12 mouse cellular contexts compared by ENCODE assay signal in the genomic region with DNA sequence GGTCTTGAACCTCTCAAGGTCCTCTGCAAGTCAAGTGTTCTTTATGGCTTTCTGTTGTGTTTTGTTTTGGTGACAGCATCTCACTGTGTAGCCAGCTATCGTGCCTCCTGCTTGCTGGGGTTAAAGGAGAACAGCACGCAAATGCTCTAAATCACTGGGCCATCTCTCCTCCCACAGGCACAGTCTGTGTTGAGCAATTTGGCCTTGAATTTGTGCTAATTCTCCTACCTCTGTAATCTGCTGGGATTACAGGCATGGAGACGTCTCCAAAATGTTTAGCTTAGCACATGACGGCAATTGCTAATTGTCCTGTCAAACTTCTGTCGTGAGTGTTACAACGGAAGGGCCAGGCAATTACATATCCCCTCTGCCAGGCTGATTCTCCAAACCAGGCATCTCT. TPM values are rescaled to one million over a fixed set of nuclear protein-coding genes. Genes with fewer than 3 reads are reported as not detected.
A peak's percentile ranks its signal among the peaks of the same experiment; 100 is the strongest.
DNase-seq lines count a peak whose midpoint lies in the region; ATAC-seq and TF ChIP-seq lines count a peak whose summit lies in the region.
"Had no signal": no experiment of that assay in that cellular context is flagged by ENCODE, and none has a peak within 500 bp of the region (broad histone marks: within the 10 kb centered on the region; RNA-seq: fewer than 3 reads in every experiment).

No protein-coding gene starts in this region.

- dilution Hi-C loops in CH12.LX (cut with MboI; ENCODE audit: extremely low pct_ligation_motif_present, extremely low pct_unique_long_range_greater_than_20kb, low sequenced_read_pairs), result no loop called here

- no peak overlapping the region for H3K9ac ChIP-seq in hindbrain, postnatal 0 days (replicated peaks; ENCODE audit: low read length)
- H3K9ac ChIP-seq in CH12.LX (ENCODE audit: insufficient read depth, low read depth), result peak overlapping the region; percentile 95
- H3K9ac ChIP-seq in intestine, embryonic 16.5 days (ENCODE audit: low read depth, low read length), result peak overlapping the region; percentile 80; the same call in 1 of the 2 replicates

- H3K9me3 ChIP-seq in erythroblast, embryonic 14.5 days (ENCODE audit: control insufficient read depth, low read length), result no peaks in the 10 kb centered on the region
- H3K9me3 ChIP-seq in hindbrain, postnatal 0 days (ENCODE audit: low read length), result no peaks in the 10 kb centered on the region
- no peaks in the 10 kb centered on the region for H3K9me3 ChIP-seq in hindbrain, embryonic 10.5 days
- H3K9me3 ChIP-seq in CH12.LX (replicated peaks; ENCODE audit: low read length), result no peaks in the 10 kb centered on the region
- no peaks in the 10 kb centered on the region for H3K9me3 ChIP-seq in intestine, embryonic 16.5 days (ENCODE audit: control insufficient read depth, low read length)
- H3K9me3 ChIP-seq: midbrain, embryonic 12.5 days; neural tube, embryonic 13.5 days had no signal

- H3K4me2 ChIP-seq in hindbrain, postnatal 0 days (ENCODE audit: low read depth, low read length), result peak overlapping the region; percentile 95
- peak overlapping the region; percentile 78 for H3K4me2 ChIP-seq in CH12.LX (ENCODE audit: insufficient read depth, low read depth, poor library complexity, severe bottlenecking)
- no peak overlapping the region for H3K4me2 ChIP-seq in intestine, embryonic 16.5 days (ENCODE audit: low read depth, low read length)

- ATAC-seq in erythroblast, adult 5-6 weeks (replicated peaks; ENCODE audit: low FRiP score, poor library complexity, severe bottlenecking), result no peak
- ATAC-seq in hindbrain, postnatal 0 days, result no peak
- no peak for ATAC-seq in intestine, embryonic 16.5 days

- no peak overlapping the region for H3K27ac ChIP-seq in hindbrain, postnatal 0 days
- H3K27ac ChIP-seq in hindbrain, embryonic 10.5 days, result no peak overlapping the region
- peak overlapping the region; percentile 23; the same call in 1 of the 2 replicates for H3K27ac ChIP-seq in CH12.LX (ENCODE audit: insufficient read depth, low read depth)
- H3K27ac ChIP-seq in intestine, embryonic 16.5 days (ENCODE audit: low read length), result 0 out of 2 replicates have a peak overlapping the region, but pooled peaks have one; percentile 96
- H3K27ac ChIP-seq: midbrain, embryonic 12.5 days; neural tube, embryonic 13.5 days had no signal

- H3K27me3 ChIP-seq in erythroblast, embryonic 14.5 days (ENCODE audit: control insufficient read depth), result no peaks in the 10 kb centered on the region
- H3K27me3 ChIP-seq in hindbrain, postnatal 0 days (ENCODE audit: insufficient read depth, low read length), result no peaks in the 10 kb centered on the region
- H3K27me3 ChIP-seq in hindbrain, embryonic 10.5 days (ENCODE audit: insufficient read depth, poor library complexity, severe bottlenecking), result no peaks in the 10 kb centered on the region
- H3K27me3 ChIP-seq in CH12.LX (replicated peaks), result no peaks in the 10 kb centered on the region
- H3K27me3 ChIP-seq in intestine, embryonic 16.5 days (replicated peaks; ENCODE audit: control insufficient read depth, insufficient read depth, low read length), result no peaks in the 10 kb centered on the region

- H3K4me3 ChIP-seq in erythroblast, embryonic 14.5 days (replicated peaks), result peak overlapping the region; percentile 83
- H3K4me3 ChIP-seq in hindbrain, postnatal 0 days (ENCODE audit: low read length), result no peak overlapping the region
- H3K4me3 ChIP-seq in hindbrain, embryonic 10.5 days, result no peak overlapping the region
- peak overlapping the region; percentile 60 to 98 (median 75) for H3K4me3 ChIP-seq in CH12.LX (replicated peaks in 1 of 3; ENCODE audit: low read depth in 2 of 3, low read length in 2 of 3, poor library complexity in 1 of 3)
- H3K4me3 ChIP-seq in intestine, embryonic 16.5 days (ENCODE audit: low read length), result no peak overlapping the region

- peaks cover 44% of the 10 kb centered on the region for H3K79me2 ChIP-seq in CH12.LX (replicated peaks; ENCODE audit: control insufficient read depth, extremely low read depth, insufficient read depth, poor library complexity, severe bottlenecking)

- DNase-seq in hindbrain, postnatal 0 days (ENCODE audit: low spot score), result no peak
- no peak for DNase-seq in hindbrain, embryonic 10.5 days (ENCODE audit: low spot score)
- no peak for DNase-seq in CH12.LX (ENCODE audit: extremely low read depth)
- no peak for DNase-seq in c-Kit-positive CD71-positive TER-119-positive erythroid progenitor cells, embryonic 14.5 days (ENCODE audit: low spot score)
- DNase-seq in spleen, postnatal 10 days (ENCODE audit: low spot score in 2 of 2), result no peak
- DNase-seq: gastrocnemius, postnatal 14 days; kidney, postnatal 10 days had no signal

- 65% methylated on average over 6 of the region's 6 CpGs for WGBS in hindbrain, postnatal 0 days
- WGBS in hindbrain, embryonic 10.5 days, result 89% methylated on average over 6 of the region's 6 CpGs
- 66% methylated on average over 6 of the region's 6 CpGs for WGBS in intestine, embryonic 16.5 days

- TF ChIP-seq RAD21 in CH12.LX (IDR thresholded peaks at IDR 0.05; ENCODE audit: low read depth, low read length), result no peak

- peaks cover 52% of the 10 kb centered on the region for H3K4me1 ChIP-seq in erythroblast, embryonic 14.5 days (ENCODE audit: control insufficient read depth)
- H3K4me1 ChIP-seq in hindbrain, postnatal 0 days (ENCODE audit: insufficient read depth, low read length), result peaks cover 6% of the 10 kb centered on the region; the same call in 1 of the 2 replicates
- H3K4me1 ChIP-seq in hindbrain, embryonic 10.5 days (replicated peaks), result peaks cover 28% of the 10 kb centered on the region
- peaks cover 33 to 86% of the 10 kb centered on the region in 2 experiments for H3K4me1 ChIP-seq in CH12.LX (ENCODE audit: control insufficient read depth in 1 of 2, insufficient read depth in 2 of 2)
- peaks cover 15% of the 10 kb centered on the region for H3K4me1 ChIP-seq in intestine, embryonic 16.5 days (ENCODE audit: control insufficient read depth, insufficient read depth, low read length)

- in situ Hi-C loops in CH12.LX (cut with MboI; ENCODE audit: low pct_ligation_motif_present, low pct_unique_long_range_greater_than_20kb, low sequenced_read_pairs), result loop anchor here (25.0 kb wide), 1 partner anchor 401 kb away; a partner anchor contains a TSS

- TF ChIP-seq EP300 in CH12.LX (IDR thresholded peaks at IDR 0.05; ENCODE audit: low read length), result no peak

- no peak; the same call in 1 of the 2 replicates for TF ChIP-seq POLR2A in CH12.LX (IDR thresholded peaks at IDR 0.05; ENCODE audit: low read depth, low read length)

- TF ChIP-seq CTCF in hindbrain, postnatal 0 days (IDR thresholded peaks at IDR 0.05; ENCODE audit: low read depth), result no peak
- TF ChIP-seq CTCF in CH12.LX (conservative IDR thresholded peaks at IDR 0.05 in 1 of 2, IDR thresholded peaks at IDR 0.05 in 1 of 2; ENCODE audit: low read depth in 2 of 2, low read length in 2 of 2), result no peak

- H3K36me3 ChIP-seq in erythroblast, embryonic 14.5 days (ENCODE audit: control insufficient read depth), result peaks cover 73% of the 10 kb centered on the region
- H3K36me3 ChIP-seq in hindbrain, postnatal 0 days (ENCODE audit: insufficient read depth, low read length), result peaks cover 37% of the 10 kb centered on the region
- H3K36me3 ChIP-seq in hindbrain, embryonic 10.5 days, result peaks cover 53% of the 10 kb centered on the region
- H3K36me3 ChIP-seq in CH12.LX (replicated peaks in 1 of 2; ENCODE audit: control insufficient read depth in 1 of 2, insufficient read depth in 1 of 2, low read length in 1 of 2), result peaks cover 70 to 82% of the 10 kb centered on the region in 2 experiments
- H3K36me3 ChIP-seq in intestine, embryonic 16.5 days (ENCODE audit: control insufficient read depth, insufficient read depth, low read length), result peaks cover 12% of the 10 kb centered on the region

RNA-seq across cellular contexts. Expression of a gene that starts 1.6 kb away (rescaled TPM):
- polyA plus RNA-seq in erythroblast, embryonic 14.5 days (2012), result 3.6 and 4.8 TPM in 2 replicates
- 13.0 and 26.1 TPM in 2 replicates for total RNA-seq in erythroblast, adult 5-6 weeks (2015; ENCODE audit: low replicate concordance)
- 10.3 and 11.9 TPM in 2 replicates for total RNA-seq in erythroblast, adult 5-6 weeks (2017; ENCODE audit: low replicate concordance)
- total RNA-seq in hindbrain, postnatal 0 days (2014; rRNA removed), result 13.2 and 16.7 TPM in 2 replicates
- 19.2 and 22.7 TPM in 2 replicates for polyA plus RNA-seq in hindbrain, postnatal 0 days (2015; fragmentation: Nextera tagmentation; extraction: Ambion mirVana)
- polyA plus RNA-seq in hindbrain, embryonic 10.5 days (2016; fragmentation: Nextera tagmentation; extraction: Ambion mirVana), result 16.3 and 20.6 TPM in 2 replicates
- total RNA-seq in CH12.LX (2012; rRNA removed), result 143 and 177 TPM in 2 replicates
- total RNA-seq in CH12.LX (2014; rRNA removed), result 160 and 174 TPM in 2 replicates
- 131 and 143 TPM in 2 replicates for polyA plus RNA-seq in CH12.LX (2012; ENCODE audit: insufficient read length, low read depth)
- 33.5 and 34.5 TPM in 2 replicates for polyA plus RNA-seq in intestine, embryonic 16.5 days (2015; fragmentation: Nextera tagmentation; extraction: Ambion mirVana)

RNA-seq across cellular contexts. Expression of a gene that starts 7.3 kb away (rescaled TPM):
- 0.78 and 0.93 TPM in 2 replicates for polyA plus RNA-seq in erythroblast, embryonic 14.5 days (2012)
- total RNA-seq in erythroblast, adult 5-6 weeks (2015; ENCODE audit: low replicate concordance), result 7.9 and 12.3 TPM in 2 replicates
- total RNA-seq in erythroblast, adult 5-6 weeks (2017; ENCODE audit: low replicate concordance), result 12.8 and 18.4 TPM in 2 replicates
- total RNA-seq in hindbrain, postnatal 0 days (2014; rRNA removed), result 35.3 and 38.2 TPM in 2 replicates
- polyA plus RNA-seq in hindbrain, postnatal 0 days (2015; fragmentation: Nextera tagmentation; extraction: Ambion mirVana), result 16.1 and 16.9 TPM in 2 replicates
- 35.1 and 37.6 TPM in 2 replicates for polyA plus RNA-seq in hindbrain, embryonic 10.5 days (2016; fragmentation: Nextera tagmentation; extraction: Ambion mirVana)
- total RNA-seq in CH12.LX (2012; rRNA removed) (18.7 and 22.6 TPM in 2 replicates), CH12.LX (2014; rRNA removed) (7.7 TPM in 2 replicates)
- polyA plus RNA-seq in CH12.LX (2012; ENCODE audit: insufficient read length, low read depth), result 37.2 and 39.8 TPM in 2 replicates
- polyA plus RNA-seq in intestine, embryonic 16.5 days (2015; fragmentation: Nextera tagmentation; extraction: Ambion mirVana), result 16.8 and 18.8 TPM in 2 replicates

RNA-seq across cellular contexts. Expression of a gene that starts 7.4 kb away (rescaled TPM):
- polyA plus RNA-seq in erythroblast, embryonic 14.5 days (2012), result 5.1 and 6.7 TPM in 2 replicates
- total RNA-seq in erythroblast, adult 5-6 weeks (2015; ENCODE audit: low replicate concordance), result 4.8 and 14.2 TPM in 2 replicates
- 6.4 and 13.0 TPM in 2 replicates for total RNA-seq in erythroblast, adult 5-6 weeks (2017; ENCODE audit: low replicate concordance)
- total RNA-seq in hindbrain, postnatal 0 days (2014; rRNA removed), result 33.6 and 45.9 TPM in 2 replicates
- polyA plus RNA-seq in hindbrain, postnatal 0 days (2015; fragmentation: Nextera tagmentation; extraction: Ambion mirVana), result 78.8 and 86.7 TPM in 2 replicates
- polyA plus RNA-seq in hindbrain, embryonic 10.5 days (2016; fragmentation: Nextera tagmentation; extraction: Ambion mirVana), result 104 and 112 TPM in 2 replicates
- 172 and 217 TPM in 2 replicates for total RNA-seq in CH12.LX (2012; rRNA removed)
- 154 and 168 TPM in 2 replicates for total RNA-seq in CH12.LX (2014; rRNA removed)
- polyA plus RNA-seq in CH12.LX (2012; ENCODE audit: insufficient read length, low read depth), result 157 and 184 TPM in 2 replicates
- 90.0 and 103 TPM in 2 replicates for polyA plus RNA-seq in intestine, embryonic 16.5 days (2015; fragmentation: Nextera tagmentation; extraction: Ambion mirVana)

RNA-seq across cellular contexts. Expression of a gene that starts 16.9 kb away (rescaled TPM):
- polyA plus RNA-seq in erythroblast, embryonic 14.5 days (2012), result 0.99 and 1.3 TPM in 2 replicates
- total RNA-seq in erythroblast, adult 5-6 weeks (2015; ENCODE audit: low replicate concordance), result 1.7 and 5.0 TPM in 2 replicates
- total RNA-seq in erythroblast, adult 5-6 weeks (2017; ENCODE audit: low replicate concordance), result 7.4 and 22.4 TPM in 2 replicates
- total RNA-seq in hindbrain, postnatal 0 days (2014; rRNA removed), result 29.0 and 29.5 TPM in 2 replicates
- polyA plus RNA-seq in hindbrain, postnatal 0 days (2015; fragmentation: Nextera tagmentation; extraction: Ambion mirVana), result 41.2 and 41.8 TPM in 2 replicates
- polyA plus RNA-seq in hindbrain, embryonic 10.5 days (2016; fragmentation: Nextera tagmentation; extraction: Ambion mirVana), result 23.7 and 24.7 TPM in 2 replicates
- total RNA-seq in CH12.LX (2012; rRNA removed) (277 and 312 TPM in 2 replicates), CH12.LX (2014; rRNA removed) (278 and 294 TPM in 2 replicates)
- polyA plus RNA-seq in CH12.LX (2012; ENCODE audit: insufficient read length, low read depth), result 374 and 398 TPM in 2 replicates
- polyA plus RNA-seq in intestine, embryonic 16.5 days (2015; fragmentation: Nextera tagmentation; extraction: Ambion mirVana), result 30.3 and 31.3 TPM in 2 replicates

RNA-seq across cellular contexts. Expression of a gene that starts 46.9 kb away (rescaled TPM):
- 2.8 and 4.0 TPM in 2 replicates for polyA plus RNA-seq in erythroblast, embryonic 14.5 days (2012)
- 39.3 and 72.1 TPM in 2 replicates for total RNA-seq in erythroblast, adult 5-6 weeks (2015; ENCODE audit: low replicate concordance)
- total RNA-seq in erythroblast, adult 5-6 weeks (2017; ENCODE audit: low replicate concordance), result 52.1 and 69.3 TPM in 2 replicates
- total RNA-seq in hindbrain, postnatal 0 days (2014; rRNA removed), result 50.2 and 61.9 TPM in 2 replicates
- polyA plus RNA-seq in hindbrain, postnatal 0 days (2015; fragmentation: Nextera tagmentation; extraction: Ambion mirVana), result 80.7 and 81.8 TPM in 2 replicates
- polyA plus RNA-seq in hindbrain, embryonic 10.5 days (2016; fragmentation: Nextera tagmentation; extraction: Ambion mirVana), result 192 and 243 TPM in 2 replicates
- total RNA-seq in CH12.LX (2012; rRNA removed) (290 and 340 TPM in 2 replicates), CH12.LX (2014; rRNA removed) (282 and 305 TPM in 2 replicates)
- polyA plus RNA-seq in CH12.LX (2012; ENCODE audit: insufficient read length, low read depth), result 326 and 368 TPM in 2 replicates
- polyA plus RNA-seq in intestine, embryonic 16.5 days (2015; fragmentation: Nextera tagmentation; extraction: Ambion mirVana), result 115 and 134 TPM in 2 replicates

Comparison
In these comparisons a context has a peak if more than half of its experiments do, and no peak if none do; other contexts are left out.
1. H3K4me3 ChIP-seq: peak in erythroblast, embryonic 14.5 days (single experiment) and CH12.LX (3 of 3); none in hindbrain, postnatal 0 days (single experiment), hindbrain, embryonic 10.5 days (single experiment) and intestine, embryonic 16.5 days (single experiment).
2. H3K27ac ChIP-seq: peak in CH12.LX (single experiment) and intestine, embryonic 16.5 days (single experiment); none in hindbrain, postnatal 0 days (single experiment) and hindbrain, embryonic 10.5 days (single experiment).
3. RNA of a gene that starts 7.4 kb away (polyA plus RNA-seq): 157 to 184 TPM in CH12.LX, 104 to 112 TPM in hindbrain, embryonic 10.5 days, 90.0 to 103 TPM in intestine, embryonic 16.5 days and 78.8 to 86.7 TPM in hindbrain, postnatal 0 days; 5.1 to 6.7 TPM in erythroblast, embryonic 14.5 days; every median in the first group is over 10 times any median in the second.